Mouse (Mus musculus) embryonic facial prominence, embryonic 14.5 days (tissue): Measurements from ENCODE around the gene Rgl2. TPM values are rescaled to one million over a fixed set of nuclear protein-coding genes. Genes with fewer than 3 reads are reported as not detected.

Experiments used
- ATAC-seq: fragments of 200-750 bp; cut with Nextera tagmentation; 2 replicates; pipeline ENCODE4 v1.8.0; 2017; ENCODE audit warnings: low read depth, moderate number of reproducible peaks, moderate TSS enrichment
- DNase-seq: peaks from one replicate; pipeline ENCODE4 v3.0.0-alpha.2; 2015; ENCODE audit warnings: low spot score
- H3K27ac ChIP-seq: fragments of 300-500 bp; sonication (generic); replicated peaks from 2 replicates; pipeline ENCODE4 v1.5.1; 2014; ENCODE audit warnings: low read depth, mild to moderate bottlenecking, low read length, moderate library complexity
- H3K27me3 ChIP-seq: fragments of 300-500 bp; sonication (generic); replicated peaks from 2 replicates; pipeline ENCODE4 v1.6.1; 2014; ENCODE audit warnings: low read length; ENCODE audit not compliant: control insufficient read depth, insufficient read depth
- H3K36me3 ChIP-seq: fragments of 300-500 bp; sonication (generic); 2 replicates; pipeline ENCODE4 v1.6.1; 2014; ENCODE audit warnings: low read length, mixed read lengths; ENCODE audit not compliant: control insufficient read depth, insufficient read depth
- H3K4me1 ChIP-seq: fragments of 300-500 bp; sonication (generic); 2 replicates; pipeline ENCODE4 v1.6.1; 2014; ENCODE audit warnings: antibody characterized with exemption, low read length; ENCODE audit not compliant: control insufficient read depth, insufficient read depth
- H3K4me2 ChIP-seq: fragments of 300-500 bp; sonication (generic); 2 replicates; pipeline ENCODE4 v1.6.1; 2014; ENCODE audit warnings: low read depth, mild to moderate bottlenecking, low read length, moderate library complexity, mixed read lengths
- H3K4me3 ChIP-seq: fragments of 300-500 bp; sonication (generic); 2 replicates; pipeline ENCODE4 v1.5.1; 2014; ENCODE audit warnings: low read depth, mild to moderate bottlenecking, low read length
- H3K9ac ChIP-seq: fragments of 300-500 bp; sonication (generic); 2 replicates; pipeline ENCODE4 v1.6.1; 2014; ENCODE audit warnings: low read depth, mild to moderate bottlenecking, low read length, moderate library complexity, mixed read lengths
- H3K9me3 ChIP-seq: fragments of 300-500 bp; sonication (generic); 2 replicates; pipeline ENCODE4 v1.6.1; 2016; ENCODE audit warnings: low read length; ENCODE audit not compliant: control insufficient read depth
- WGBS: fragments of 180-500 bp; shearing (Covaris S2); extraction: QIAGEN DNeasy Blood & Tissue Kit; methylation state at CpG from one replicate; pipeline ENCODE4 v1.1.7; 2014; 5-methylcytosine and 5-hydroxymethylcytosine counted together
- polyA plus RNA-seq: library from polyadenylated mRNA; unstranded; fragments of >200 nt; fragmentation: Nextera tagmentation; extraction: Ambion mirVana; gene quantifications from 2 replicates; pipeline ENCODE4 v1.2.1, GENCODE M21; 2014

Gene Rgl2
- polyA plus RNA-seq, 1 experiment from 2014 or later, result 34.5 TPM

- no peak for DNase-seq
- ATAC-seq, result no peak
- Histone ChIP-seq H3K27ac (no peak overlapping the region), H3K4me1 (peaks cover 8% of the 10 kb centered on the region), H3K27me3 (no peaks in the 10 kb centered on the region), H3K36me3 (peaks cover 16% of the 10 kb centered on the region), H3K9ac (no peak overlapping the region), H3K4me3 (no peak overlapping the region), H3K4me2 (no peak overlapping the region), H3K9me3 (no peaks in the 10 kb centered on the region)
- 74% methylated on average over 13 of the region's 17 CpGs for WGBS
Observed at GRCm38 (mm10) chr17:33926207-33926932, 3.0 kb upstream of the Rgl2 start.

GRCm38 (mm10) chr17:33928251-33928947 lies 944 bp upstream of the Rgl2 start:
- ATAC-seq (no peak), DNase-seq (no peak)
- peak overlapping the region; percentile 79 for H3K9ac ChIP-seq
- peak overlapping the region; percentile 96 for H3K4me2 ChIP-seq
- no peaks in the 10 kb centered on the region for H3K27me3 ChIP-seq
- 63% methylated on average over 21 of the region's 21 CpGs for WGBS
- peaks cover 27% of the 10 kb centered on the region for H3K36me3 ChIP-seq
- H3K4me1 ChIP-seq, result peaks cover 12% of the 10 kb centered on the region
- H3K27ac ChIP-seq, result no peak overlapping the region
- H3K9me3 ChIP-seq, result no peaks in the 10 kb centered on the region
- H3K4me3 ChIP-seq, result peak overlapping the region; percentile 81

- peak overlapping the region; percentile 81 for H3K4me3 ChIP-seq
- ATAC-seq (peak; percentile 26), DNase-seq (peak; percentile 77)
- peak overlapping the region; percentile 79 for H3K9ac ChIP-seq
- H3K27me3 ChIP-seq, result no peaks in the 10 kb centered on the region
- peaks cover 12% of the 10 kb centered on the region for H3K4me1 ChIP-seq
- H3K36me3 ChIP-seq, result peaks cover 38% of the 10 kb centered on the region
- peak overlapping the region; percentile 91 for H3K27ac ChIP-seq
- no peaks in the 10 kb centered on the region for H3K9me3 ChIP-seq
- peak overlapping the region; percentile 96 for H3K4me2 ChIP-seq
- 1% methylated on average over 36 of the region's 45 CpGs for WGBS
Observed at GRCm38 (mm10) chr17:33930280-33931158, 1.2 kb downstream of the Rgl2 start.

GRCm38 (mm10) chr17:33931159-33931866 lies 2.0 kb downstream of the Rgl2 start:
- 36% methylated on average over 14 of the region's 18 CpGs for WGBS
- peak overlapping the region; percentile 79 for H3K9ac ChIP-seq
- peaks cover 12% of the 10 kb centered on the region for H3K4me1 ChIP-seq
- H3K27me3 ChIP-seq, result no peaks in the 10 kb centered on the region
- H3K4me3 ChIP-seq, result peak overlapping the region; percentile 81
- DNase-seq (no peak), ATAC-seq (no peak)
- H3K27ac ChIP-seq, result no peak overlapping the region; the same call in 1 of the 2 replicates
- H3K36me3 ChIP-seq, result peaks cover 39% of the 10 kb centered on the region
- peak overlapping the region; percentile 96 for H3K4me2 ChIP-seq
- no peaks in the 10 kb centered on the region for H3K9me3 ChIP-seq

- DNase-seq, result no peak
- Histone ChIP-seq H3K4me1 (peaks cover 12% of the 10 kb centered on the region), H3K9ac (peak overlapping the region; percentile 79; the same call in 1 of the 2 replicates), H3K27me3 (no peaks in the 10 kb centered on the region), H3K27ac (no peak overlapping the region), H3K36me3 (peaks cover 37% of the 10 kb centered on the region), H3K9me3 (no peaks in the 10 kb centered on the region), H3K4me2 (0 out of 2 replicates have a peak overlapping the region, but pooled peaks have one; percentile 96), H3K4me3 (no peak overlapping the region)
- ATAC-seq, result no peak
- 89% methylated on average over 11 of the region's 11 CpGs for WGBS
Observed at GRCm38 (mm10) chr17:33931947-33932346, 2.6 kb downstream of the Rgl2 start.

- H3K9me3 ChIP-seq, result no peaks in the 10 kb centered on the region
Observed at GRCm38 (mm10) chr17:33932448-33932847, 3.1 kb downstream of the Rgl2 start.

GRCm38 (mm10) chr17:33932970-33933369 lies 3.6 kb downstream of the Rgl2 start:
- ATAC-seq (no peak), DNase-seq (no peak)
- Histone ChIP-seq H3K4me2 (no peak overlapping the region), H3K27ac (no peak overlapping the region), H3K4me1 (peaks cover 12% of the 10 kb centered on the region), H3K9ac (0 out of 2 replicates have a peak overlapping the region, but pooled peaks have one; percentile 8), H3K4me3 (no peak overlapping the region), H3K27me3 (no peaks in the 10 kb centered on the region), H3K9me3 (no peaks in the 10 kb centered on the region), H3K36me3 (peaks cover 40% of the 10 kb centered on the region)
- WGBS, result 83% methylated on average over 15 of the region's 15 CpGs

More at GRCm38 (mm10) chr17:33932448-33932847, 3.1 kb downstream of the Rgl2 start:
- 75% methylated on average over 14 of the region's 14 CpGs for WGBS
- DNase-seq (no peak), ATAC-seq (no peak)
- no peak overlapping the region for H3K4me2 ChIP-seq
- H3K9ac ChIP-seq, result no peak overlapping the region
- peaks cover 38% of the 10 kb centered on the region for H3K36me3 ChIP-seq
- no peak overlapping the region for H3K4me3 ChIP-seq
- no peak overlapping the region for H3K27ac ChIP-seq
- peaks cover 12% of the 10 kb centered on the region for H3K4me1 ChIP-seq
- no peaks in the 10 kb centered on the region for H3K27me3 ChIP-seq
